Mouse (Mus musculus) lung, postnatal 4 days (tissue): ENCODE results near the gene Gm28044.
"Not testable (repeated sequence)": the region's sequence is repeated elsewhere in the genome, so short reads cannot be mapped to it uniquely, and the experiment has no call there.

Source experiments
- DNase-seq, 2 experiments: peaks; one replicate each; pipeline ENCODE4 v3.0.0; 2021

The Gm28044 gene

GRCm38 (mm10) chr13:67360131-67360744 is at the start of gene Gm28044, which contains the start of gene Zfp953:
Gene Gm28044, minus strand, starts transcription at chr13:67360536.
Gene Zfp953, minus strand, starts transcription at chr13:67360605.
- peak; percentile 82 to 92 for DNase-seq

- DNase-seq = peak; percentile 76 to 77
Measured at GRCm38 (mm10) chr13:67399183-67399903, 39.0 kb upstream of the Gm28044 start, which contains the start of gene Zfp429. Gene Zfp429, minus strand, starts transcription at chr13:67399819.

DNA sequence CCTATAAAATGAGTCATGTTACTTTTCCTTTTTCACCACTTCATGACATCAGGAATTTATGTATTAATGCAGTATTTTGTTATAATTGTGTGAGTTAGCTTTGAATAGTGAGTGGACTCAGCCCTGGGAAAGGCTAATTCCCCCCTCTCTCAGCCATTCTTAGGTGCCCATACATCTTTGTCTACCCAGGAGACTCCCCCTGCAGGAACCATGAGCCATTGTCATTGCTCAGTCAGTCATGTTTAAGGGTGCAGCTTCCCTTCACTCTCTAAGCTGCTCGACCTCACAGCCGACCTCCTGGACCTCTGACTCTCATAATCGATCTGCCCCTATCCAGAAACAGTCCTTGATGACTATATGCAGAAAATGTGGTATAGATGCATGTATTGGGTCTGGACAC is 15.9 kb upstream of the Gm28044 start:
- not testable (repeated sequence) for DNase-seq

DNA sequence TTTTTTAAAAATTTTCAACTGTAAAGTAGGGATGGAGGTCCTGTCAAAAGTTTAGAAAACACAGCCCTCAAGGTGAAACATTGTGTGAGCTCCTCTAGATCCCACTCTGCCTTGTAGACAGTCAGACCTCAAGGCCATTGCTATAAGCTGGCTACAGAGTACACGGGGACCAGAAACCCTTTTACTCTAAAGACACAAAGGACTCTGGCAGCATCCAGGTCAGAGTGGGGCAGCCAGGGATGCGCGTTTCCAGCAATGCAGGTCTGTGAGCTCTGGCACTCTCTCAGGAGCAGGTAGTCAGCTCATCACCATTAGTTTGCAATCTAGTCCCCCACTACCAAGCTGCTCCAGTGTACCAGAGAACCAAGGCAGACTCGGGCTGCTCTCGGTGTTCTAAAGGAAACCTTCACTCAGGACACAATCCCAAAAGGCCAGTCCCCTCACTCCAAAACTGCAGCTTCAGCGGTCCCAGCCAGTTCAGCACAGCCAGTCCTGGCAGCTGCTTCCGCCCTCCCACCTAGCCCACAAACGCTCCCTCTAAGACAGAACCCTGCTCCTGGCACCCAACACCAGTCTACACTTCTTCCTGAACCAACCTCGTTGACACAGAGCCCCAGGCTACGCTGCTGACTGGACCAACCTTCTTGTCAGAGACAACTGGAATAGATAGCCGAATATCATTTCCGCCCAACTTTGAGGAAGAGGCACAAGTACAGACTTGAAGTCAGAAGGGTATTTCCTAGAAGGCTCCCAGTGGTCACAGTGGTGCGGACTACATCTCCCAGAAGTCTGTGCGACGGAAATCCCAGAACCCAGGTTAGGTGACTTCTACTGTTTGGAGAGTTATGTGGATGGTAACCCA is 14.9 kb upstream of the Gm28044 start, which contains the start of the genes Gm28041 and Zfp456:
Gene Gm28041, minus strand, starts transcription at position 684 of the 862 bp plus-strand sequence.
Gene Zfp456, minus strand, starts transcription at position 761 of the 862 bp plus-strand sequence.
- DNase-seq = peak; percentile 71 to 79

DNA sequence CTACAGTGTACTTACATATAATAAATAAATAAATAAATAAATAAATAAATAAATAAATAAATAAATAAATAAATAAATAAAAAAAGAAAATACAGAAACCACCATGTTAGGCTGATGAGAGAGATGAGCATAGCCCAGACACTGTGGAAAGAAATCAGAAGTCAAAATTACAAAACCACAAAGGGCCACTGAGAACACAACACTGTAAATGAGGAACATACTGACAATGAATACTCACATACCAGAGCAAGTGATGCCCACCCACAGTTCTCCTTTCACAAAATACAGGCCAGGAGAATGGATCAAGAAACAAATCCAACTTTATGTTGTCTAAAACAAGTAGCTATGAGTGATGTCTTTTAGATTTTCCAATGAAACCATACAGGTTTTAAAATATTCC is 8.5 kb downstream of the Gm28044 start:
- no peak for DNase-seq

DNA sequence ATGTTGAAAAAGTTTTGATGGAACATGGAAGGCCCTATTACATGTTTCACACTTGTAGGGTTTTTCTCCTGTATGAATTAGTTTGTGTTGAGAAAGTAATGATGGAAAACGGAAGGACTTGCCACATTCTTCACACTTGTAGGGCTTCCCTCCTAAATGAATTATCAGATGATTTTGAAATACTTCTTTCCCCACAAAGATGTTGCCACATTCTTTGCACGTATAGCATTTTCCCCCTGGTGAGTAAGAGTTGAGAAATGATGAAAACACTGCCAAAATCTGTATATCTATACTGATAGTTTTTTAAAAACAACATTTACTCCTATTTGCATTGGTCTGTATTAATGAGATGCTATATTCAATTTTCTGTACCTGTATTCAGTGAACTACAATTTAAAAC is 16.9 kb downstream of the Gm28044 start:
- DNase-seq = no peak

DNA sequence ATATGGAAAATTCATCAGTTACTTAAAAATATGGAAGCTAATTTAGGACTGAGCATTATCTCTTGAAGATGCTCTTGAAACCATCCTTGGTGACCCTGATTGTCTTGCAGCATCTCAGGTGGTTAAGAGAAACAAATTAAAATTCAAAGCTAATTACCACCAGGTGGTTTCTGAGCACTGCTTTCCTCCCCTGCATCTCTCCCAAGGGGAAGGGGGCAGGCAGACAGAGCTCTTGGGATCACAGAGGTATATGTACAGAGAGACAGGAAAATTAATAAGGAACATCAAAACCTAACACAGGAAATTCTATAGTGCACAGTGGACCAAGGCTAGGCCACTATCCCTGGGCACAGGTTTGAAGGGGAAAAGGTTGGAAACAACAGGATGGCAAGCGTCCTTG is 27.5 kb downstream of the Gm28044 start:
- DNase-seq = no peak

DNA sequence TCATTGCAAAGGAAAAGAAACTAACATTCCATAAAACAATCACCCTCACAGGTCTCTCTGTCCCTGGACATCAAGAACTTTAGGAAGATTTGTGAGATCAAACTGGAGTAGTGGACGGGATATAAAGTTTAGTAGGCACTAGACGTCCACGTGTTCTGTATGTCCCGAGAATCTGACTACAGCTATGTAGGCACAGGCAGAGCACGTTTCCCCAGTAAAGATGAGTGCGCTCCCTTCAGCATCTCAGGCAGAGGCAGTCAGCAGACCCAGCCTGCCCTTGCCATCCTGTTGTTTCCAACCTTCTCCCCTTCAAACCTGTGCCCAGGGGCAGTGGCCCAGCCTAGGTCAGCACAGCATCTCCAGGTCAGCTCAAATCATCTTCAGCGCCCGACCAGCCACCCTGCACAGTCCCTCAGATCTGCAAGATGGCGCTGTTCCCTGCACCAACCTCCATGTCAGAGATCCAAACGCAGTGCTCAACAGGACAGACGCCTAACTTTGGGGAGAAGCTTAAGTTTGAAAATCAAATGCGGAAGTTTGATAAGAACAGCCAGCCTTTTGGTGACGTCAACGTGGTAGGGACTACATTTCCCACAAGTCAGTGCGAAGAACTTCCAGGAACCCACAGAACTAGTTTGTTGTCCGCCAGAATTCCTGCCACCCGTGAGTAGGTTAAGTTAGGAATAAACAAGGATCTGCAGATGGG is 28.2 kb downstream of the Gm28044 start, which contains the start of gene Zfp595:
Gene Zfp595, minus strand, starts transcription at position 552 of the 706 bp plus-strand sequence.
- peak; percentile 80 to 90 for DNase-seq

GRCm38 (mm10) chr13:67306718-67307117 is 53.6 kb downstream of the Gm28044 start:
- DNase-seq = no peak

DNA sequence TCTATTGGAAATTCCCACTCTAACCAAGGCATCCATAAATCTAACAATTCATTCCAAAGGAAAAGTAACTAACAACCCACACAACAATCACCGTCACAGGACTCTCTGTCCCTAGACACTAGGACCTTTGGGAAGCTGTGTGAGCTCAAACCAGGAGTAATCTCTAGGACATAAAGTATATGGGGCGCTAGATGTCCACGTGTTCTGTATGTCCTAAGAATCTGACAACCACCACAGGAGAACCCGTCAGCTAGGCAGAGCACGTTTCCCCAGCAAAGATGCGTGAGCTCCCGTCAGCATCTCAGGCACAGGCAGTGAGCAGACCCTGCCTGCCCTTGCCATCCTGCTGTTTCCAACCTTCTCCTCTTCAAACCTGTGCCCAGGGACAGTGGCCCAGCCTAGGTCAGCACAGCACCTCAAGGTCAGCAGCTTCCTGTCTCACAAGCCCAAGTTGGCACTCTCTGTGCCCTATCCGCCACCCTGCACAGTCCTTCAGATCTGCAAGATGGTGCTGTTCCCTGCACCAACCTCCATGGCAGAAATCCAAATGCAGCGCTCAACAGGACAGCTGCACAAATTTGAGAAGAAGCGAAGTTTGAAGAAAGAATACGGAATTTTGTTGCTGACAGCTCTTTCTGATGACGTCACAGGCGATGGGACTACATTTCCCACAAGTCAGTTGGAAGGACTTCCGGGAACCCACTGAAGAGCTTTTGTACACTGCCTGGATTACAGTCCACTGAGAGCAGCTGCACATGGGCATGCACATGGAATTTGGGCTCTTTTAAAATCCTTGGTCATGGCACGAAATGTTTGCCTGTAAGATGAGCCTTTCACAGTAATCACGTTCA is 54.3 kb downstream of the Gm28044 start, which contains the start of gene Zfp457:
Gene Zfp457, minus strand, starts transcription at position 664 of the 851 bp plus-strand sequence.
- DNase-seq = peak; percentile 73 to 89

- DNase-seq = peak in 1 of 2 experiments; percentile 17
Measured at GRCm38 (mm10) chr13:67278314-67278713, 82.0 kb downstream of the Gm28044 start, which contains the start of gene Zfp458. Gene Zfp458, minus strand, starts transcription at chr13:67278466.

GRCm38 (mm10) chr13:67269383-67270065 is 90.8 kb downstream of the Gm28044 start:
- DNase-seq = not testable (repeated sequence)

DNA sequence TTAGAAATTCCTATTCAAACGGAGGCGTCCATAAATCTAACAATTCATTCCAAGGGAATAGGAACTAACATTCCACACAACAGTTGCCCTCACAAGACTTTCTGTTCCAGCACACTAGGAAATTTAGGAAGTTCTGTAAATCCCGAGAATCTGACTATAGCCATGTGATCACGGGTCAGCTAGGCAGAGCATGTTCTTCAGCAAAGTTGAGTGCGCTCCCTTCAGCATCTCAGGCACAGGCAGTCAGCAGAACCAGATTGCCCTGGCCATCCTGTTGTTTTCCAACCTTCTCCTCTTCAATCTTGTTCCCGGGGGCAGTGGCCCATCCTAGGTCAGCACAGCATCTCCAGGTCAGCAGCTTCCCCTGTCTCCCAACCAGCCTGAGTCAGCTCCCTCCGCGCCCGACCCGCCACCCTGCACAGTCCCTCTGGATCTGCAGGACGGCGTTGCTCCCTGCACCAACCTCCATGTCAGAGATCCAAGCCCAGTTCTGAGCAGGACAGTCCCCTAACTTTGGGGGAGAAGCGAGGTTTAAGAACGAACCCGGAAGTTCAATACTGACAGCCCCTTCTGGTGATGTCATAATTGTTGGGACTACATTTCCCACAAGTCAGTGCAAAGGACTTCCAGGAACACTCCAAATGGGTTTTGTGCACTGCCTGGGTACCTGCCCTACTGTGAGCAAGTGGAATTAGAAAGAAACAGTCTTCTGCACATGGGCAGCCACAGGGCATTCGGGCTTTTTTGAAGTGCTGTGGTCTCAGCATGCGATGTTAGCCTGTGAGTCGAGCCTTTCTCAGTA is 91.6 kb downstream of the Gm28044 start:
- DNase-seq = peak; percentile 50 to 78
